In the genomic region with DNA sequence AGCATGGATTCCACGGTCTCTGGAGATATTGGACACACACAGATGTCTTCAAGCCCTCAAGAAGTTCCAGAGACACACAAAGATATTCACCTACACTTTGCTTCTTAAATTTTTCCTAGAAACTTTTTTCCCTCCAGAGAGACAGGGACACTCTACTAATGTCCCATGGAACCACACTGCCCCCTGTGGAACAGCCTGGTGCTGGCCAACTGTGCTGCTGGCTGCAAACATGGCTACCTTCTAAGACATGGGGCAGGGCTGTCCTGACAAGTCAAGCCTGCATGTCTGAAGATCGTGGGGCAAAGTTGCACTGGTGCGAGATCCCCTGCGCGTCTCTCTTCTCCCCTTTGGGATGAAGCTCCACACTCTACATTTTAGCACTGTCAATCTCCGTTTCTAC, we compare ENCODE assay signal across 8 mouse cellular contexts.
DNase-seq lines count a peak whose midpoint lies in the region; ATAC-seq lines count a peak whose summit lies in the region.

No protein-coding gene starts in this region.

- ATAC-seq in CD4-positive, CD25-positive, alpha-beta regulatory T cell, adult 4 months, result no peak
- peak; percentile 59; the same call in 1 of the 2 replicates for ATAC-seq in megakaryocyte-erythroid progenitor cell, adult 5-6 weeks (replicated peaks; ENCODE audit: low FRiP score, low TSS enrichment, poor library complexity, severe bottlenecking)

- DNase-seq in CD4-positive, CD25-positive, alpha-beta regulatory T cell, adult 2 months (ENCODE audit: low read depth, low spot score), result peak; percentile 5
- DNase-seq in cerebellum, adult 11 months, result peak; percentile 19
- peak; percentile 37 to 68 for DNase-seq in frontal cortex, postnatal 14 days (ENCODE audit: low spot score in 2 of 2)
- peak; percentile 37 for DNase-seq in hindlimb bud, embryonic 11.5 days (ENCODE audit: extremely low spot score, low read depth, low spot score)
- peak; percentile 53 for DNase-seq in left cerebral cortex, adult 11 months (ENCODE audit: low spot score)
- DNase-seq in thymus, postnatal 0 days (ENCODE audit: low spot score), result peak; percentile 18
